Mouse (Mus musculus): Measurements from ENCODE around the gene Smim20.

Smim20 gene

GRCm38 (mm10) chr5:53266181-53266580 is 702 bp upstream of the Smim20 start:
- no peak for DNase-seq (ENCODE audit: low spot score)

GRCm38 (mm10) chr5:53268095-53268692 is 1.3 kb downstream of the Smim20 start:
- no peak for DNase-seq (ENCODE audit: low spot score)

- no peak for DNase-seq (ENCODE audit: low spot score)
These were observed 2.9 kb downstream of the Smim20 start for GRCm38 (mm10) chr5:53269799-53270198.

- no peak for DNase-seq (ENCODE audit: low spot score)
These were observed 4.2 kb downstream of the Smim20 start for GRCm38 (mm10) chr5:53270947-53271711.

GRCm38 (mm10) chr5:53272626-53273025 is 5.7 kb downstream of the Smim20 start:
- no peak for DNase-seq (ENCODE audit: low spot score)

GRCm38 (mm10) chr5:53273699-53274430 is 7.0 kb downstream of the Smim20 start:
- no peak for DNase-seq (ENCODE audit: low spot score)

GRCm38 (mm10) chr5:53274811-53275355 is 8.0 kb downstream of the Smim20 start:
- peak; percentile 70 for DNase-seq (ENCODE audit: low spot score)

- DNase-seq (ENCODE audit: low spot score): no peak
These were observed 8.5 kb downstream of the Smim20 start for GRCm38 (mm10) chr5:53275376-53275775.

- no peak for DNase-seq (ENCODE audit: low spot score)
These were observed 9.7 kb downstream of the Smim20 start for GRCm38 (mm10) chr5:53276470-53277022.

GRCm38 (mm10) chr5:53277716-53278263 is 10.9 kb downstream of the Smim20 start:
- DNase-seq (ENCODE audit: low spot score): no peak

GRCm38 (mm10) chr5:53279216-53279813 is 12.4 kb downstream of the Smim20 start:
- no peak for DNase-seq (ENCODE audit: low spot score)

GRCm38 (mm10) chr5:53282487-53282886 is 15.6 kb downstream of the Smim20 start:
- no peak for DNase-seq (ENCODE audit: low spot score)

GRCm38 (mm10) chr5:53286406-53286805 is 19.5 kb downstream of the Smim20 start:
- no peak for DNase-seq (ENCODE audit: low spot score)

- no peak for DNase-seq (ENCODE audit: low spot score)
These were observed 22.6 kb downstream of the Smim20 start for GRCm38 (mm10) chr5:53289438-53289837.

GRCm38 (mm10) chr5:53294627-53295026 is 27.7 kb downstream of the Smim20 start:
- DNase-seq (ENCODE audit: low spot score): no peak

- no peak for DNase-seq (ENCODE audit: low spot score)
These were observed 30.1 kb downstream of the Smim20 start for GRCm38 (mm10) chr5:53296961-53297360.

- no peak for DNase-seq (ENCODE audit: low spot score)
These were observed 34.6 kb downstream of the Smim20 start for GRCm38 (mm10) chr5:53301496-53301895.

GRCm38 (mm10) chr5:53302895-53303670 is 36.2 kb downstream of the Smim20 start:
- DNase-seq (ENCODE audit: low spot score): no peak

GRCm38 (mm10) chr5:53303941-53304340 is 37.1 kb downstream of the Smim20 start:
- no peak for DNase-seq (ENCODE audit: low spot score)

GRCm38 (mm10) chr5:53304936-53305335 is 38.1 kb downstream of the Smim20 start:
- no peak for DNase-seq (ENCODE audit: low spot score)

- no peak for DNase-seq (ENCODE audit: low spot score)
These were observed 40.0 kb downstream of the Smim20 start for GRCm38 (mm10) chr5:53306864-53307263.
